Mouse (Mus musculus): Measurements from ENCODE around the gene Gprin2. TPM values are rescaled to one million over a fixed set of nuclear protein-coding genes. Genes with fewer than 3 reads are reported as not detected.

Gene Gprin2
- polyA plus RNA-seq (2015; fragmentation: Nextera tagmentation; extraction: Ambion mirVana): 0.02 and 0.09 TPM in 2 replicates

DNA sequence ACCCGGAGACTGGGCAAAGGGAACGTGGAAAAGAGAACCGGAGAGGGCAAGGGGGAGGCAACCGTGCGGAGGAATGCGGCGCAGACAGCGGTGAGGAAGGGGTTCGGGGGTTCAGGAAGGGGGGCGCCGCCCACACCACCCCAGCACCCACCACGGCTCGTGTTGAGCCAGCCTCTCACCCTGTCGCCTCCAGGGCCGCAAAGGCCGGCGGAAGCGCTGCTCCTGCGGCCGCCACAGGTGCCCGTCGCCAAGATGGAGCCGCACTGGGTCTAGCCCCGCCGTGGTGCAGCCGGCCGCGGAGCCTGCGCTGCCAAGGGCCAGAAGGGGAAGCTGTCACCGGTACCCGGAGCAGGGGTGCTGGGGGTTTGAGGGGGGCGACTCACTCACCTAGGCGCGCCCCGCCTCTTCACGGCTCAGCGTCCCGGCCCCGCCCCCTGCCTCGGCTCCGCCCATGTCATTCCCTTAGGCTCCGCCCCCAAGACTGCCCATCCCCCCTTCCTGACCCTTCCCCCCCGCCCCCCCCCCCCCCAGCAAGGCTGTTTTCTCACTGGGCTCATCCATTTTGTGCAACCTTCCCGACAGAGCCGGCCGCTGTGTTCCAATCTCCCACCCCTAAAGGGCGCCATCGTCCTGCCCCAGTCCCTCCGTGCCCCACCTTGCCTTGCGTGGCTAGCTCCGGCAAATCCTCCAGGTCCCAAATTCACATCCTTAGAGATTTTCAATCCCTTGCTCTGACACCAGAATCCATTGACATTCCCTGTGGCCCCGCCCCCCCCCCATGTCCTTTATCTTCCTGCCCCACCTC is at the start of gene Gprin2:
Gprin2 (minus strand) TSS at position 423 of the 805 bp plus-strand sequence.
- peak within 1 kb of the TSS; percentile 57 for H3K4me3 ChIP-seq (ENCODE audit: low read depth, low read length)
- H3K9ac ChIP-seq (ENCODE audit: low read depth, low read length): peak within 1 kb of the TSS; percentile 16; the same call in 1 of the 2 replicates
- no peaks in the 10 kb centered on the region; the same call in 1 of the 2 replicates for H3K4me1 ChIP-seq (ENCODE audit: control insufficient read depth, low read depth, low read length)
- H3K27me3 ChIP-seq (ENCODE audit: control insufficient read depth, insufficient read depth, low read depth, low read length): peaks cover 13% of the 10 kb centered on the region
- no peak within 1 kb of the TSS for H3K27ac ChIP-seq (ENCODE audit: low read length)
- H3K9me3 ChIP-seq (replicated peaks; ENCODE audit: control insufficient read depth, low read length): no peaks in the 10 kb centered on the region
- ATAC-seq (ENCODE audit: low read depth): no peak
- H3K4me2 ChIP-seq (ENCODE audit: low read depth, low read length): peak within 1 kb of the TSS; percentile 65
- H3K36me3 ChIP-seq (ENCODE audit: control insufficient read depth, insufficient read depth): no peaks in the 10 kb centered on the region
- WGBS (ENCODE audit: insufficient replicate concordance): 4% methylated on average over 47 of the region's 52 CpGs

DNA sequence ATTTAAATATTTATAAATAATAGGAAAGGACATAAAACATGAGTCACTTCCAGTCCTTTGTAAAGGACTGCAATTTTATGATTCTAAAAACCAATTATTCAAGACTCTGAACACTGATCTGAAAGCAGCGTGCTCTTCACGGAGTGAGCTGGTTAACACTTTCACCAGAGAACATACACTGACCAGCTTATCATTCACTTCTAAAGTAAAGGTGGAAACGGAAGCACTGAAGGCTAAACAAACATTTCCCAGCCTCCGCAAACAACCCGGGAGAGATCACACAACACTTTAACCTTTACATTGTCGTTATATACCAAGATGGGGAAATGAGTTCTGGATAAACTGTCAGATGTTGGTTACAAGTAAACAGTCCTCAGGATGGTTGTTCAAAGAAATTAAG is 39.2 kb upstream of the Gprin2 start:
- Histone ChIP-seq H3K27ac (ENCODE audit: low read length) (no peak overlapping the region; the same call in 1 of the 2 replicates), H3K36me3 (ENCODE audit: control insufficient read depth, insufficient read depth) (peaks cover 4% of the 10 kb centered on the region; the same call in 1 of the 2 replicates)
- peak; percentile 89 for ATAC-seq (ENCODE audit: low read depth)

DNA sequence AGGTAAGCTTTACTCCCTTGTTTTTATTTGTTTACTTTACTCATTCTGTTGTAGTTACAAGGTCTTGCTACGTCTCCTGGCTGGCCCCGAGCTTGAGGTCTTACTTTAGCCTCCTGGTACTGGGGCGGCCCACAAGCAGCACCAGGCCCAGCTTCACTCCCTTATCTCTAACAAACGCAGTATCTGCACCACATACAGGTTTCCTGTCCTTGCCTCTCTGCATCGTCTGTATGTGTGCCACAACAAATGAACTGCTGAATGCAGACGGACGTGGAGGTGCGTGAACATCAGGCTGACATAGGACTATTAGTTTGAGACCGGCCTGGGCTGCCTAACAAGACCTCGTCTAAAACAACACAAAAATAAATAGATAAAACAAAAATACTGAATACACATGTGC is 38.8 kb upstream of the Gprin2 start:
- no peaks in the 10 kb centered on the region; the same call in 1 of the 2 replicates for H3K4me1 ChIP-seq (ENCODE audit: control insufficient read depth, low read depth, low read length)
- peaks cover 4% of the 10 kb centered on the region; the same call in 1 of the 2 replicates for H3K36me3 ChIP-seq (ENCODE audit: control insufficient read depth, insufficient read depth)
- H3K4me3 ChIP-seq (ENCODE audit: low read depth, low read length): no peak overlapping the region
- 22% methylated on average over 10 of the region's 10 CpGs for WGBS (ENCODE audit: insufficient replicate concordance)
- H3K4me2 ChIP-seq (ENCODE audit: low read depth, low read length): no peak overlapping the region
- H3K27ac ChIP-seq (ENCODE audit: low read length): peak overlapping the region; percentile 86
- no peak overlapping the region for H3K9ac ChIP-seq (ENCODE audit: low read depth, low read length)
- no peaks in the 10 kb centered on the region for H3K27me3 ChIP-seq (ENCODE audit: control insufficient read depth, insufficient read depth, low read depth, low read length)
- no peaks in the 10 kb centered on the region for H3K9me3 ChIP-seq (replicated peaks; ENCODE audit: control insufficient read depth, low read length)
- 0 out of 2 replicates have a peak, but pooled peaks have one; percentile 33 for ATAC-seq (ENCODE audit: low read depth)

More for the DNA sequence above, 39.2 kb upstream of the Gprin2 start:
- Histone ChIP-seq H3K27me3 (ENCODE audit: control insufficient read depth, insufficient read depth, low read depth, low read length) (no peaks in the 10 kb centered on the region), H3K9me3 (replicated peaks; ENCODE audit: control insufficient read depth, low read length) (no peaks in the 10 kb centered on the region), H3K4me2 (ENCODE audit: low read depth, low read length) (no peak overlapping the region), H3K4me1 (ENCODE audit: control insufficient read depth, low read depth, low read length) (no peaks in the 10 kb centered on the region; the same call in 1 of the 2 replicates), H3K9ac (ENCODE audit: low read depth, low read length) (no peak overlapping the region), H3K4me3 (ENCODE audit: low read depth, low read length) (no peak overlapping the region)
- 55% methylated on average over 6 of the region's 6 CpGs for WGBS (ENCODE audit: insufficient replicate concordance)

DNA sequence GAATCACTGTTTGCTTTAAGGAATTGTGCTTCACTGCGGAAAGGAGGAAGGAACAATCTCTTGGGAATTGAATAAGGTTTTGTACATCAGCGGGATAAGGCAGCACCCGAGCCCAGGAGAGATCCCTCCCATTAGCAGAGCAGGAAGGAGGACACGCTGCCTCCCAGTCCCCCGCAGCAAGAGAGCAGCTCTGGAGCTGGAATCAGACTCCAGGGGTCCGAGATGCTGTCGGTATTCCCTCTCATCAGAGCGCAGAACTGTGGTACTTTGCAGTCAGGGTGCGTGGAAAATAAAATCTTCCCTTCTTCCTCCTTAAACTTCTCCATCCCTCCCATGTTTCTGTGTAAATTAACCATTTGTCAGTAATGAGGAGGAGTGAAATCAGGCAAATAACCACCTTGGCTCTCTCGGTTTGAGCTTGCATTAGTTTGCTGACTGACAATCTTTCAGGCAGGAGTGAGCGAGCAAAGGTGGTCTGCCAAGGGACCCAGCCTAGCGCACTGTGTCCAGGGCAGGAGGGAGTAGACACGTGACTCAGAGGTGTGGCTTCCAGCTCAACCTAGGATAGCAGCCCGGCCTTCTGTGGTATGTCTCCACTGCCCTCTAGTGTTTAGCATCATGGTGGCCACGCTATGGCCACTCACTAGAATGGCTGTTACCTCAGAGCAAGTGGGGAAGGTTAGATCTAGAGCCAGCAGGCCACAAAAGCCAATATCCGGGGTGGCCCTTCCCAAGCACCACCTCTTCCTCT is 33.4 kb upstream of the Gprin2 start:
- peaks cover 2% of the 10 kb centered on the region for H3K4me1 ChIP-seq (ENCODE audit: control insufficient read depth, low read depth, low read length)
- no peak overlapping the region for H3K27ac ChIP-seq (ENCODE audit: low read length)
- no peaks in the 10 kb centered on the region for H3K27me3 ChIP-seq (ENCODE audit: control insufficient read depth, insufficient read depth, low read depth, low read length)
- H3K9ac ChIP-seq (ENCODE audit: low read depth, low read length): no peak overlapping the region
- H3K4me3 ChIP-seq (ENCODE audit: low read depth, low read length): no peak overlapping the region
- 13% methylated on average over 16 of the region's 16 CpGs for WGBS (ENCODE audit: insufficient replicate concordance)
- peak; percentile 90 for ATAC-seq (ENCODE audit: low read depth)
- H3K36me3 ChIP-seq (ENCODE audit: control insufficient read depth, insufficient read depth): no peaks in the 10 kb centered on the region; the same call in 1 of the 2 replicates
- H3K4me2 ChIP-seq (ENCODE audit: low read depth, low read length): peak overlapping the region; percentile 48
- H3K9me3 ChIP-seq (replicated peaks; ENCODE audit: control insufficient read depth, low read length): no peaks in the 10 kb centered on the region; the same call in 1 of the 2 replicates

DNA sequence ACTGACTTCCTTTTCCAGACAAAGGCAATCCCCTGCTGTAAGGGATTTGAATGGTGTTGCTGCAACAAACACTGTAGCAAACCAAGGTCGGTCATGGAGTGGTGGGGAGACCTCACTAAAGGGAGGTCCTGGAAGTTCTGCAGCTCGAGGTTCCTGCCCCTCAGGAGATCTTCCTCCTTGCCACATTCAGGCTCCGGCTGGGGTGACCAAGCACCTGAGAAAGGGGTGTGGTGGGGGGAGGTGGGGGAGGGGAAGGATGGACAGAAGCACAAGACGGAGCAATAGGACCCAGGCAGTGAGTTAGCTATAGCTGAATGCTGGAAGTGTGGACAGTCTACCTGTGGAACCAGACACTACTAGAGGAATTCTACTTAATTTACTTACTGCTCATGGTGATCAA is 32.4 kb upstream of the Gprin2 start:
- H3K4me2 ChIP-seq (ENCODE audit: low read depth, low read length): no peak overlapping the region
- no peaks in the 10 kb centered on the region; the same call in 1 of the 2 replicates for H3K9me3 ChIP-seq (replicated peaks; ENCODE audit: control insufficient read depth, low read length)
- ATAC-seq (ENCODE audit: low read depth): no peak
- WGBS (ENCODE audit: insufficient replicate concordance): 55% methylated on average over 4 of the region's 4 CpGs
- H3K27me3 ChIP-seq (ENCODE audit: control insufficient read depth, insufficient read depth, low read depth, low read length): no peaks in the 10 kb centered on the region
- H3K36me3 ChIP-seq (ENCODE audit: control insufficient read depth, insufficient read depth): no peaks in the 10 kb centered on the region; the same call in 1 of the 2 replicates
- peaks cover 2% of the 10 kb centered on the region for H3K4me1 ChIP-seq (ENCODE audit: control insufficient read depth, low read depth, low read length)
- no peak overlapping the region for H3K9ac ChIP-seq (ENCODE audit: low read depth, low read length)
- H3K4me3 ChIP-seq (ENCODE audit: low read depth, low read length): no peak overlapping the region
- no peak overlapping the region for H3K27ac ChIP-seq (ENCODE audit: low read length)

DNA sequence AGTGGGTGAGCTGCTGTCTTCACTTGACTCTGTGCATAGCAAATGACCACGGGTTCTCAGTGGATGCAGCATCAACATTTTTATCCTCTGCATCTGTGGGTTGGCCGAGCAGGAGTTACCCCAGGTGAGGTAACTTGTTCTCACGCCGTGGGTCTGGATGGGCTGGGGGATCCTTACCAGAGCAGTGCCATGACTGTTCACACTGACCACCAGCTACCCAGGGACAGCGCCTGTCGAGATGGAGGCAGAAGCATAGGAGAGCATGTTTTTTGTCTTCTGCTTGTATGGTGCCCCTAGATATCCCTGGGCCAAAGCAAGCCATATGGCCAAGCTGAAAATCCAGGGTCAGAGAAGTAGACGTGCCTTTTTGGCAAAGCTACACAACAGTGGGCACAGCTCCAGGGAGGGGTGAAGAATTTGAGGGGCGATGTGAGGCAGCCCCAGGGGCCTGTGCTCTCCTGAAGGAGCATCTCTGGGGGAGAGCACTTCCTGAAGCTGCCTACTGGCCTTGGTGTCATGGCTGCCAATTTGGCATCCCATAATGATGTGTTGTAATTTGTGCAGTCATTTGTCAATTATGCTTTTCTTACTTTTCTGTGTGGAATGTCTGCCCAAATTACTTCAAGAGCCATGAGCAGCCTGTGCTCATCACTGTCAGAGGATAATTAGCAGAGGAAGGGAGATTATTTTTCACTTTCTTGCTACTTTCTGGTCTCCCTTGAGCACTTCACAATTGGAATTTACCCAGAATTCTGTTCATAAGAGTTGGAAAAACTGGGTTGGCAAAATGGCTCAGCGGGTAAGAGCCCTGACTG is 31.6 kb upstream of the Gprin2 start:
- H3K9ac ChIP-seq (ENCODE audit: low read depth, low read length): no peak overlapping the region
- H3K9me3 ChIP-seq (replicated peaks; ENCODE audit: control insufficient read depth, low read length): no peaks in the 10 kb centered on the region; the same call in 1 of the 2 replicates
- H3K4me1 ChIP-seq (ENCODE audit: control insufficient read depth, low read depth, low read length): peaks cover 2% of the 10 kb centered on the region
- no peak overlapping the region for H3K4me2 ChIP-seq (ENCODE audit: low read depth, low read length)
- no peaks in the 10 kb centered on the region for H3K27me3 ChIP-seq (ENCODE audit: control insufficient read depth, insufficient read depth, low read depth, low read length)
- ATAC-seq (ENCODE audit: low read depth): no peak
- WGBS (ENCODE audit: insufficient replicate concordance): 67% methylated on average over 9 of the region's 9 CpGs
- H3K36me3 ChIP-seq (ENCODE audit: control insufficient read depth, insufficient read depth): no peaks in the 10 kb centered on the region; the same call in 1 of the 2 replicates
- H3K27ac ChIP-seq (ENCODE audit: low read length): no peak overlapping the region
- no peak overlapping the region for H3K4me3 ChIP-seq (ENCODE audit: low read depth, low read length)

DNA sequence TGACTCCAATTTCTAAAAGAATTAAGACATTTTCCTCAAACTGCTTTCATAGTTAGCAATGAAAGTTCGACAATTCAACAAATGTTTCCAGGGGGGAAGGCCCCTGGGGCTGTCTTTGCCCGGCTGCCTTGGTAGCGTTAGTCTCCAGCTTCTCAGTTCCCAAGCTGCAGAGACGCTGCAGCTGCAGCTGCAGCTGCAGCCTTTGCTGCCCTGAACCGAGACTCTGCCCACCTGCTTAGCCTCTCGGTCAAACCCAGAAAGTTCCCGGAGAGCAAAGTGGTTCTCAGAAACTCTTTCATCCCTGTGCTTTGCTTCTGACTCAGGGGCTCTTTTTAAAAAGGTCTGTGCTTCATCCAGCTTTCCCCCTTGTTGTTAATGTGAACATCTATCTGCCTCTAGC is 30.9 kb upstream of the Gprin2 start:
- Histone ChIP-seq H3K9ac (ENCODE audit: low read depth, low read length) (no peak overlapping the region), H3K27me3 (ENCODE audit: control insufficient read depth, insufficient read depth, low read depth, low read length) (no peaks in the 10 kb centered on the region), H3K9me3 (replicated peaks; ENCODE audit: control insufficient read depth, low read length) (no peaks in the 10 kb centered on the region; the same call in 1 of the 2 replicates), H3K27ac (ENCODE audit: low read length) (no peak overlapping the region), H3K36me3 (ENCODE audit: control insufficient read depth, insufficient read depth) (no peaks in the 10 kb centered on the region; the same call in 1 of the 2 replicates), H3K4me1 (ENCODE audit: control insufficient read depth, low read depth, low read length) (peaks cover 2% of the 10 kb centered on the region), H3K4me2 (ENCODE audit: low read depth, low read length) (no peak overlapping the region), H3K4me3 (ENCODE audit: low read depth, low read length) (no peak overlapping the region)
- ATAC-seq (ENCODE audit: low read depth): no peak
- 73% methylated on average over 7 of the region's 7 CpGs for WGBS (ENCODE audit: insufficient replicate concordance)

DNA sequence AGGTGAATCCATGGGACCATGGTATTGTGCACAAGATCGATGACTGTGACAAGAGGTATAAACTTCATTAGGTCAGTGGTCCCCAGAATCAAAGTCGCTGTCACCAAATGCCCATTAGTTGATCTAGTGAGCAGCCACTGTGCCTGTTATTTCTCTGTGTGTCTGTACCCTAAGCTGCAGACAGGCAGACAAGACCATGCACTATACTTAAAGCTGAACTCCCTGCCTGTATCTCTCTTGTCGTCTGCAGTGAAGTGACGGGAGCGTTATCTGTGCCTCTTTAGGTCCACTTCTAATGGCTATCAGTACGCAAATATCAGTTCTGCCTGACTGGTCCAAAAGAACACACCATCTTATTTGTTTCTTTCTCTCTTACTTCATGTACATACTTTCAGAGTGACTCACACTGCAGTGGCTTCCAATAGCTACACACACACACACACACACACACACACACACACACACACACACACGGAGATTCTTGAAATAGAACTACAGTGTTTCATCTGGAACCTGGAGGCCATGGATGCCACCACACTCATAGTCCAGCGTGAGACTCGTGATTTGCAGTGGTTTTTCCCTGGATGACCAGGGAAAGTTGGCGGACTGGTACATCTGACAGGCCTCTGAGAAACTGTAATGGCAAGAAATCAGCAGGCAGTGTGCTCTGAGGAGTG is 27.5 kb upstream of the Gprin2 start:
- no peak overlapping the region for H3K4me2 ChIP-seq (ENCODE audit: low read depth, low read length)
- no peak overlapping the region for H3K9ac ChIP-seq (ENCODE audit: low read depth, low read length)
- no peaks in the 10 kb centered on the region; the same call in 1 of the 2 replicates for H3K36me3 ChIP-seq (ENCODE audit: control insufficient read depth, insufficient read depth)
- 65% methylated on average over 10 of the region's 10 CpGs for WGBS (ENCODE audit: insufficient replicate concordance)
- no peak for ATAC-seq (ENCODE audit: low read depth)
- no peak overlapping the region for H3K27ac ChIP-seq (ENCODE audit: low read length)
- no peaks in the 10 kb centered on the region; the same call in 1 of the 2 replicates for H3K9me3 ChIP-seq (replicated peaks; ENCODE audit: control insufficient read depth, low read length)
- no peaks in the 10 kb centered on the region for H3K27me3 ChIP-seq (ENCODE audit: control insufficient read depth, insufficient read depth, low read depth, low read length)
- H3K4me3 ChIP-seq (ENCODE audit: low read depth, low read length): no peak overlapping the region
- H3K4me1 ChIP-seq (ENCODE audit: control insufficient read depth, low read depth, low read length): no peaks in the 10 kb centered on the region
